Mouse (Mus musculus) midbrain, embryonic 13.5 days (tissue): ENCODE measurements at regions not wholly inside any gene's neighbourhood (a gene's known extent, or its start where the extent isn't known, plus 50 kb on each side); places are given as distances from the start of the nearest gene placed in this dataset.
A peak's percentile ranks its signal among the peaks of the same experiment; 100 is the strongest.

Experiments
- ATAC-seq: fragments of 200-750 bp; cut with Nextera tagmentation; 2 replicates; pipeline ENCODE4 v1.8.0; 2017; ENCODE audit warnings: mild to moderate bottlenecking, moderate TSS enrichment, moderate library complexity
- H3K27ac ChIP-seq: fragments of 300-500 bp; sonication (generic); 2 replicates; pipeline ENCODE4 v1.5.1; 2015; ENCODE audit warnings: inconsistent platforms, mild to moderate bottlenecking, moderate library complexity
- H3K27me3 ChIP-seq: fragments of 300-500 bp; sonication (generic); 2 replicates; pipeline ENCODE4 v1.6.1; 2015; ENCODE audit warnings: mild to moderate bottlenecking, inconsistent platforms
- H3K36me3 ChIP-seq: fragments of 300-500 bp; sonication (generic); 2 replicates; pipeline ENCODE4 v1.6.1; 2015; ENCODE audit warnings: mild to moderate bottlenecking, inconsistent platforms
- H3K4me1 ChIP-seq: fragments of 300-500 bp; sonication (generic); replicated peaks from 2 replicates; pipeline ENCODE4 v1.6.1; 2015; ENCODE audit warnings: inconsistent platforms
- H3K4me2 ChIP-seq: fragments of 300-500 bp; sonication (generic); replicated peaks from 2 replicates; pipeline ENCODE4 v1.6.1; 2015; ENCODE audit warnings: moderate library complexity, mild to moderate bottlenecking, inconsistent platforms
- H3K4me3 ChIP-seq: fragments of 300-500 bp; sonication (generic); replicated peaks from 2 replicates; pipeline ENCODE4 v1.5.1; 2015; ENCODE audit warnings: mild to moderate bottlenecking, inconsistent platforms
- H3K9ac ChIP-seq: fragments of 300-500 bp; sonication (generic); replicated peaks from 2 replicates; pipeline ENCODE4 v1.6.1; 2015; ENCODE audit warnings: mild to moderate bottlenecking, inconsistent platforms
- H3K9me3 ChIP-seq: fragments of 300-500 bp; sonication (generic); 2 replicates; pipeline ENCODE4 v1.6.1; 2016; ENCODE audit warnings: mild to moderate bottlenecking, inconsistent platforms
- WGBS: fragments of 180-500 bp; shearing (Covaris S2); methylation state at CpG from one replicate; pipeline ENCODE4 v1.1.7; 2015; 5-methylcytosine and 5-hydroxymethylcytosine counted together

DNA sequence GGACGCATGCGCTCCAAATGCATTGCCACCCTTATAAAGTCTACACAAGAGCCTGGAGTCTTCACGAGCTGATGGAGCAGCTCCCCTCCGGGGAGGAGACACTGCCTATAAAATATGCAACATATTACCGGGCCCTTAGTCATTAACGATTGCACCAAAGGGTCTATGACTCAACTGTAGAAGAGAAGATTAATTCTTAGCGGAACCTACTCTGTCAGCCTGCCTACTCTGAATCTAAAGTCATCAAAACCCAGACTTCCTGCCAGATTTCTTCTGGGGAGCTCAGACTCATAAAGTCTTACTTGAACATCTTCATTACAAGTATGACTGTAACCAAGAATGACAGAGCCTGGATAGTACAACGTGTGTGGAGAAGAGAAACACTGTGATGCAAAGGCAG, 237.2 kb upstream of the 1700056E22Rik start:
- ATAC-seq: no peak
- Histone ChIP-seq H3K27me3 (peaks cover 16% of the 10 kb centered on the region; the same call in 1 of the 2 replicates), H3K9me3 (no peaks in the 10 kb centered on the region), H3K27ac (no peak overlapping the region), H3K9ac (no peak overlapping the region), H3K36me3 (no peaks in the 10 kb centered on the region), H3K4me2 (no peak overlapping the region), H3K4me3 (no peak overlapping the region), H3K4me1 (no peaks in the 10 kb centered on the region)
- 92% methylated on average over 8 of the region's 8 CpGs for WGBS

GRCm38 (mm10) chr1:184266051-184266450, 231.9 kb upstream of the 1700056E22Rik start:
- no peak for ATAC-seq

DNA sequence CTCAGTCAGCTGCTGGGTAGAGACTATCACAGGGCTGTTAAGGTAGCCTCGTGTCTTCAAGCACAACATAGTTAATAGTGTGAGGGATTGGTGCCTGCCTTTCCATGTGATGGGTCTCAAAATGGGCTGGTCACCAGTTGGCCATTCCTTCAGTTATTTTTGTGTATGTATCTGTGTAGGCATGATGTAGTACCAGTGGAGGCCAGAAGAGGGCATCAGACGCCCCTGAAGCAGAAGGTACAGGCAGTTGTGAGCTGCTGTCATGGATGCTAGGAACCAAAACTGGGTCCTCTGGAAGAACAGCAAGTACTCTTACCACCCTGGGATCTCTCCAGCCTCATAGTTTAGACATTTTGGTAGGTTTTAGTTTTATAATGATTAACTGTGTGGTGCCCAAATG, 228.9 kb upstream of the 1700056E22Rik start:
- no peak overlapping the region for H3K4me2 ChIP-seq
- no peaks in the 10 kb centered on the region for H3K4me1 ChIP-seq
- no peaks in the 10 kb centered on the region for H3K36me3 ChIP-seq
- no peak overlapping the region for H3K9ac ChIP-seq
- no peak for ATAC-seq
- 59% methylated on average over 2 of the region's 2 CpGs for WGBS
- H3K9me3 ChIP-seq: no peaks in the 10 kb centered on the region
- no peak overlapping the region for H3K27ac ChIP-seq
- peaks cover 13% of the 10 kb centered on the region; the same call in 1 of the 2 replicates for H3K27me3 ChIP-seq
- no peak overlapping the region for H3K4me3 ChIP-seq

More at GRCm38 (mm10) chr1:184266051-184266450, 231.9 kb upstream of the 1700056E22Rik start:
- Histone ChIP-seq H3K27me3 (peaks cover 14% of the 10 kb centered on the region; the same call in 1 of the 2 replicates), H3K36me3 (no peaks in the 10 kb centered on the region), H3K27ac (no peak overlapping the region), H3K4me1 (no peaks in the 10 kb centered on the region), H3K4me3 (no peak overlapping the region), H3K9me3 (no peaks in the 10 kb centered on the region), H3K9ac (no peak overlapping the region), H3K4me2 (no peak overlapping the region)
- WGBS: 14% methylated on average over 8 of the region's 8 CpGs

- Histone ChIP-seq H3K4me1 (no peaks in the 10 kb centered on the region), H3K9ac (no peak overlapping the region), H3K36me3 (no peaks in the 10 kb centered on the region), H3K4me3 (no peak overlapping the region), H3K27ac (no peak overlapping the region), H3K9me3 (no peaks in the 10 kb centered on the region), H3K4me2 (no peak overlapping the region), H3K27me3 (0 out of 2 replicates have a peak, but pooled peaks cover 1% of the 10 kb centered on the region)
- 79% methylated on average over 6 of the region's 6 CpGs for WGBS
- no peak for ATAC-seq
These were observed 227.3 kb upstream of the 1700056E22Rik start for GRCm38 (mm10) chr1:184261385-184261727.

DNA sequence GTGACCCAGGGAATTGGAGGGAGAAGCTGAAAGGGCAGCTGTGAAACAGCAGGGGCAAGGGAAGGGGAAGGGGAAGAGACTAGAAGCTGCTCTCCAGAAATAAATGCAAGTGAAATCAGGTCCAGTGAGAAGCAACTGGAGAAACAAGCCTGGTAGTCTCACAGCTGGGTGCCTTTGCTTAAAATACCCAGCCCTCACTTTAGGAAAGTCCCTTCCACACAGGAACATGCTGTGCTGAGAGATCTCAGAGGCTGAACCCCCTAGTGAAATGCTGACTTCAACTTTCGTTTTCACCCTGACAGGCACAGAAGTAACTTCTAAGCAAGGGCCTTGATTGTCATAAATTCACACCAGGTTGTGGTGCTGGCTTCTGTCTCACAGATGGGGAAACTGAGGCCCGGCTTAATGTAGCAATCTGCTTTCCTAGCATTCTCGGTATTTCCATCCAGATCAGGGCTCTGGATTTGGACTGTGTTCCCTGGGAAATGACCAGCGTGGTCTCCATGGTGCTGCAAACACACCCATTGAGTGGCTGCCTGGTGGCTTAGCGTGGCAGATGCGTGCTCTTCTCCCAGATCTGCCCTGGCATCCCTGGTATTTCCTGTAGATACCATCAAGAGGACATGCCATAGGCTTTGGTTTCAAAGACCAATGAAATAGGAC, 226.8 kb upstream of the 1700056E22Rik start:
- no peak for ATAC-seq
- Histone ChIP-seq H3K4me3 (no peak overlapping the region), H3K4me2 (no peak overlapping the region), H3K9ac (no peak overlapping the region), H3K4me1 (no peaks in the 10 kb centered on the region), H3K27me3 (no peaks in the 10 kb centered on the region), H3K9me3 (no peaks in the 10 kb centered on the region), H3K27ac (no peak overlapping the region), H3K36me3 (no peaks in the 10 kb centered on the region)
- WGBS: 83% methylated on average over 6 of the region's 6 CpGs

DNA sequence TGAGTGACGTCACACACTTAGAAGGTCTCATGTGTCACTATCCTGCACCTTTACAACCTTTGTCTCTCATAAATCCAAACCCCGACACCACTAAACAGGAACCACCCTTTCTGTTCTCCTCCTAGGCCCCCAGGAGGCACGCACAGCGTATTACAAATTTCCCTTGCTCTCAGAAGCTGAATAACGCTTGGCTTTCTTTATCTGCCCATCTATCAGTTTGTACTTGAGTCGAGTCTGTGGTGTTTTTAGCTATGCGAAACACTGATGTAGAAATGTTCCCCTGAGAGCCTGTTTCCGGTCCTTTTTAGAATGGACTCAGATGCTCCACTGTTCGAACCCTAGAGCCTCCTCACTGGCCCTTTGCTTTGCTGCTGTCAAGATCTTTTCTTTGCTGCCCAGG, 225.8 kb upstream of the 1700056E22Rik start:
- Histone ChIP-seq H3K9ac (no peak overlapping the region), H3K4me1 (no peaks in the 10 kb centered on the region), H3K27me3 (no peaks in the 10 kb centered on the region), H3K36me3 (no peaks in the 10 kb centered on the region), H3K9me3 (no peaks in the 10 kb centered on the region), H3K4me3 (no peak overlapping the region), H3K27ac (no peak overlapping the region), H3K4me2 (no peak overlapping the region)
- WGBS: 92% methylated on average over 9 of the region's 9 CpGs
- no peak for ATAC-seq

GRCm38 (mm10) chr1:184257356-184257755, 223.3 kb upstream of the 1700056E22Rik start:
- Histone ChIP-seq H3K27me3 (no peaks in the 10 kb centered on the region), H3K4me1 (no peaks in the 10 kb centered on the region), H3K4me3 (no peak overlapping the region), H3K36me3 (no peaks in the 10 kb centered on the region), H3K9ac (no peak overlapping the region), H3K9me3 (no peaks in the 10 kb centered on the region), H3K4me2 (no peak overlapping the region), H3K27ac (no peak overlapping the region)
- no peak for ATAC-seq
- 92% methylated on average over 6 of the region's 6 CpGs for WGBS

DNA sequence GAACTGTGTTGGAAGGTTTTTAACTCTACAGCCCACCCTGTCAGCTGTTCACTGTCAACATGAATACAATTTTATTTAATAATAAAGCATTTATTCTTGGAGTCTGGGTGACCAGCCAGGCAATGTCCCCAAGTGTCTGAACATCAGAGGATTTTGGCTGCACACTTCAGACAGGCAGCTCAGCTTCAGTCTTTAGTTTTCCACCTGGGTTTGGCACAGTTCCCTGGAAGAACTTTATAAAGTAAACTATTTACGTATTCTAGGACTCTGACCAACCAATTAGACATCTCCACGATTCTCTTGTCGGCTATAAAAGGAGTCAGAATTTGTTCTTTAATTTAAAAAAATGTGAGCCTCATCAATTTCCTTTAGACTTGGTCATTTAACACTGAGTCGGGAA, 220.8 kb upstream of the 1700056E22Rik start:
- no peak for ATAC-seq
- H3K9ac ChIP-seq: no peak overlapping the region
- no peak overlapping the region for H3K4me2 ChIP-seq
- no peaks in the 10 kb centered on the region for H3K4me1 ChIP-seq
- H3K27ac ChIP-seq: no peak overlapping the region
- H3K9me3 ChIP-seq: no peaks in the 10 kb centered on the region
- no peak overlapping the region for H3K4me3 ChIP-seq
- no peaks in the 10 kb centered on the region for H3K27me3 ChIP-seq
- H3K36me3 ChIP-seq: no peaks in the 10 kb centered on the region
- 89% methylated on average over 4 of the region's 4 CpGs for WGBS

DNA sequence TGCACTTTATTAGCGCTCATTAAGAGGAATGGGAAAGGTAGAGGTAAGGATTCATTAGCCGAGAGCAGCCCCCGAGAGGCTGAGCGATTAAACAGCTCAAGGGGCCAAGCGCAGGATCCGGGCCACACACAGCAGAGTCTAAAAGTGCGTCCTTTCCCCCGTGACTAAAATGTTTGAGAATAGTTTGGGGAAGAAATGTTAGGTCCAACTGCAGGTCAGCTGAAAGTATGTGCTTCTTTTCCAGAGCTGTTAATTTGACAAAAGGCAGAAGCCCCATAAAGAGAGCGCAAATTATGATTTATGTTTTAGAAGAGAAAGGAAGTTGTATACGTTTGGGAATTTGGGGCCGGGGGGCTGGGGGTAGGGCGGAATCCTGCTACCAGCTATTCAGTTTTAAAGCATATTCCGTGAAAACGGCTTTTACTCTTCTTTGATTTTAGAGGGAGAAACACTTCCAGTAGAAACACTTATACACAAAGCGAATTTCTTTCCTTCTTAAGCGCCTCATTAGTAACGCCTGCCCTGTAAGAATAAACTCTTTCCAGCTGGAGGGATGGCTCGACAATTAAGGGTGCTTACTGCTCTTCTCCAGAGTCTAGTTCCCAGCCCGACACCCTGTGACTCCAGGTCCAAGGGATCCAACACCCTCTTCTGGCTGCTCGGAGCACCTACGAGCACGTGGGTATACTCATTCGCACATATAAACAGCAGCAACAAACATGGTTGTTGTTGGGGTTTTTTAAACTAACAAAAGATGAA, 210.8 kb upstream of the 1700056E22Rik start:
- no peak overlapping the region for H3K27ac ChIP-seq
- H3K4me2 ChIP-seq: no peak overlapping the region
- no peaks in the 10 kb centered on the region for H3K36me3 ChIP-seq
- no peaks in the 10 kb centered on the region for H3K9me3 ChIP-seq
- ATAC-seq: no peak
- H3K4me1 ChIP-seq: no peaks in the 10 kb centered on the region
- H3K27me3 ChIP-seq: no peaks in the 10 kb centered on the region
- 81% methylated on average over 23 of the region's 23 CpGs for WGBS
- no peak overlapping the region for H3K9ac ChIP-seq
- no peak overlapping the region for H3K4me3 ChIP-seq

DNA sequence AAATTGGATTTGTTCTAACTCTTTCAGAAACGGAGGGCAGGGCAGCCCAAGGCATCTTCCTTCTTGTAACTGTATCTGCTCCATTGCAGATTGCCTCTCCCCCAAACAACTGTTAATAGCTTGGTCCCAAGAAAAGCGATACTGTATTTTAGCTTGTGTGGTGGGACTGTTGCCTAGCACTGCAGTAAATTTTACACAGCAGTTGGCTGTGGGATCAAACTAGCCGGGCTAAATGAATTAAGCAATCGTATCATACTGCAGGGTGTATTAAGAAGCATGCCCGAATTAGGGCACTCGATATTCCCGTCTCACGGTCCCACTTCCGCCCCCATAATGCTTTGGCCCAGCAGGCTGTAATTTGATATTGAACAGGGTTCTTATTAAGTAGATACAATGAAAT, 210.2 kb upstream of the 1700056E22Rik start:
- no peak overlapping the region for H3K27ac ChIP-seq
- H3K9me3 ChIP-seq: no peaks in the 10 kb centered on the region
- H3K9ac ChIP-seq: no peak overlapping the region
- H3K4me1 ChIP-seq: no peaks in the 10 kb centered on the region
- H3K36me3 ChIP-seq: no peaks in the 10 kb centered on the region
- no peak overlapping the region for H3K4me3 ChIP-seq
- ATAC-seq: no peak
- H3K4me2 ChIP-seq: no peak overlapping the region
- WGBS: 84% methylated on average over 9 of the region's 9 CpGs
- no peaks in the 10 kb centered on the region for H3K27me3 ChIP-seq

DNA sequence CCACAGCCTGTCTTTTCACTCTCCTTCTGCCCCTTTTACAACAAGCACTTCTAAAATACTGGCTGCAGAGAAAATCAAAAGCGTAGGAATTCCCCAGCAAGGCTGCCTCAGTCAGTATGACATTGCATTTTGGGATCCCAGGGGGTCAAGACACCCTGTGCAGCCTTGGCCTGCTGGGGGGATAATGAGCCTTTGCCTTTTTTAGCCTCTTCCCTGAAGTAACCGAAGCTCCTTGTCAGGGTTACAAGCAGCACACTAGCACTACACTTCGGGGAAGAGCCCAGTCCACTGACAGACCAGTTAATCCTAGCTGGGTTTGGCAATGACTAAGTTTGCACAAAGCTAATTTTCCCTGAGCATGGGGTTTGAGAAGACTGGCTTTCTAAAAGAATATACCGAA, 207.7 kb upstream of the 1700056E22Rik start:
- Histone ChIP-seq H3K4me2 (no peak overlapping the region), H3K27ac (no peak overlapping the region), H3K9me3 (no peaks in the 10 kb centered on the region), H3K36me3 (no peaks in the 10 kb centered on the region), H3K4me1 (no peaks in the 10 kb centered on the region), H3K27me3 (no peaks in the 10 kb centered on the region), H3K4me3 (no peak overlapping the region), H3K9ac (no peak overlapping the region)
- WGBS: 65% methylated on average over 4 of the region's 4 CpGs
- ATAC-seq: no peak

- Histone ChIP-seq H3K4me2 (peak overlapping the region; percentile 50), H3K27me3 (no peaks in the 10 kb centered on the region), H3K4me3 (peak overlapping the region; percentile 28; the same call in 1 of the 2 replicates), H3K27ac (peak overlapping the region; percentile 51), H3K9me3 (no peaks in the 10 kb centered on the region), H3K9ac (peak overlapping the region; percentile 36; the same call in 1 of the 2 replicates), H3K36me3 (no peaks in the 10 kb centered on the region), H3K4me1 (peaks cover 20% of the 10 kb centered on the region)
- ATAC-seq: peak; percentile 67
- 20% methylated on average over 25 of the region's 25 CpGs for WGBS
These were observed 201.3 kb upstream of the 1700056E22Rik start for GRCm38 (mm10) chr1:184235131-184235983.
